Mouse (Mus musculus) bone marrow macrophage, adult 2 months (primary cell): ENCODE results near the gene Ncaph.

Experiments
- CTCF ChIP-seq: IDR thresholded peaks from 2 replicates; pipeline ENCODE4 v1.5.1; 2012; ENCODE audit warnings: low read depth, mild to moderate bottlenecking, low read length, moderate library complexity
- POLR2A ChIP-seq: IDR thresholded peaks from 2 replicates; pipeline ENCODE4 v1.6.1; 2012; ENCODE audit warnings: mild to moderate bottlenecking, low read depth, low read length, borderline replicate concordance

DNA sequence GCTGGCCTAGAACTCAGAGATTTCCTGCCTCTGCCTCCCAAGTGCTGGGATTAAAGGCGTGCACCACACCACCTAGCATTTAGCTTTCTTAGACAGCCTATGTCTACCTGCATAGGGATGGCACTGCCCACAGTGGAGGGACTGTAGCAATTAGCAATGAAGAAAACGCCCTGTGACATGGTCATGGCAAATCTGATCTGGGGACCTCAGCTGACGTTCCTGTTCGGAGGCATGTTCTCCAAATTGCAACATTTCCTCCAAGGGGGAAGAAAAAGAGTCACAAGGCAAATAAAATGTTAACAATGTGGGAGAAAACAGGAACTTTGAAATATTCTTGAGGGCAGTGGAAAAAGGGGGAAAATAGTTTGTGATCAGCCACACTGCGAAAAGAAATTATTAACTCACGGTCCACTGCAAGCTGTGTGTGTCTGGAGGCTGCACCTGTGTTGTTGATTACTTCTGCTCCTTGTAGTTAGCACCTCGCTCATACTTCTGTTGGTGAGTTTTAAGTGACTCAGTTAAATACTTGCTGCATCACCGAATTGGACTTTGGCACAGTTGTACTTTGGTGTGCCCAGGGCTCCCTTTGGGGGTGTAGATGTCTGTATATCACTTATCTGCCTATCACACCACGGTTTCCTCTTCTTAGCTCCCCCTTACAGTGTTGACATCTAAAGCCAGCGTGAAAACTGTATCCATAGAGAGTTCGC lies 53.7 kb downstream of the Ncaph start:
- TF ChIP-seq POLR2A (no peak), CTCF (no peak)
